Mouse (Mus musculus): Measurements from ENCODE around the gene Clec2d. TPM values are rescaled to one million over a fixed set of nuclear protein-coding genes. Genes with fewer than 3 reads are reported as not detected.

The Clec2d gene
- polyA plus RNA-seq, 1 experiment from 2014 or later: 2.3 TPM

GRCm38 (mm10) chr6:129202306-129202705, 21.9 kb downstream of the Clec2d start:
- WGBS (ENCODE audit: insufficient replicate concordance): 89% methylated on average over 1 of the region's 1 CpGs
- Histone ChIP-seq H3K9me3 (ENCODE audit: low read length) (0 out of 2 replicates have a peak, but pooled peaks cover 5% of the 10 kb centered on the region), H3K27ac (ENCODE audit: low read depth) (no peak overlapping the region), H3K4me1 (ENCODE audit: insufficient read depth) (no peaks in the 10 kb centered on the region), H3K27me3 (ENCODE audit: insufficient read depth, low read length) (no peaks in the 10 kb centered on the region), H3K4me2 (ENCODE audit: low read depth, low read length) (no peak overlapping the region), H3K4me3 (ENCODE audit: low read depth, low read length) (no peak overlapping the region), H3K36me3 (replicated peaks; ENCODE audit: insufficient read depth, low read length) (no peaks in the 10 kb centered on the region), H3K9ac (replicated peaks) (no peak overlapping the region)
- no peak for ATAC-seq
- TF ChIP-seq EP300 (IDR thresholded peaks at IDR 0.05; ENCODE audit: low read depth) (no peak), CTCF (IDR thresholded peaks at IDR 0.05; ENCODE audit: low read depth) (no peak)
- no peak for DNase-seq

- Histone ChIP-seq H3K9me3 (ENCODE audit: low read length) (0 out of 2 replicates have a peak, but pooled peaks cover 5% of the 10 kb centered on the region), H3K4me3 (ENCODE audit: low read depth, low read length) (no peak overlapping the region), H3K9ac (replicated peaks) (no peak overlapping the region), H3K4me1 (ENCODE audit: insufficient read depth) (no peaks in the 10 kb centered on the region), H3K4me2 (ENCODE audit: low read depth, low read length) (no peak overlapping the region), H3K27ac (ENCODE audit: low read depth) (no peak overlapping the region), H3K27me3 (ENCODE audit: insufficient read depth, low read length) (no peaks in the 10 kb centered on the region), H3K36me3 (replicated peaks; ENCODE audit: insufficient read depth, low read length) (no peaks in the 10 kb centered on the region)
- ATAC-seq (no peak), DNase-seq (no peak)
- 43% methylated on average over 1 of the region's 1 CpGs for WGBS (ENCODE audit: insufficient replicate concordance)
- TF ChIP-seq EP300 (IDR thresholded peaks at IDR 0.05; ENCODE audit: low read depth) (no peak), CTCF (IDR thresholded peaks at IDR 0.05; ENCODE audit: low read depth) (no peak)
These were observed 23.9 kb downstream of the Clec2d start for GRCm38 (mm10) chr6:129204342-129204741.

GRCm38 (mm10) chr6:129204838-129205237, 24.4 kb downstream of the Clec2d start:
- ATAC-seq (no peak), DNase-seq (no peak)
- Histone ChIP-seq H3K27ac (ENCODE audit: low read depth) (no peak overlapping the region), H3K4me1 (ENCODE audit: insufficient read depth) (no peaks in the 10 kb centered on the region), H3K4me2 (ENCODE audit: low read depth, low read length) (no peak overlapping the region), H3K36me3 (replicated peaks; ENCODE audit: insufficient read depth, low read length) (no peaks in the 10 kb centered on the region), H3K9me3 (ENCODE audit: low read length) (0 out of 2 replicates have a peak, but pooled peaks cover 5% of the 10 kb centered on the region), H3K4me3 (ENCODE audit: low read depth, low read length) (no peak overlapping the region), H3K27me3 (ENCODE audit: insufficient read depth, low read length) (no peaks in the 10 kb centered on the region), H3K9ac (replicated peaks) (no peak overlapping the region)
- no peak for TF ChIP-seq CTCF (IDR thresholded peaks at IDR 0.05; ENCODE audit: low read depth)
- no peak for TF ChIP-seq EP300 (IDR thresholded peaks at IDR 0.05; ENCODE audit: low read depth)
- 74% methylated on average over 3 of the region's 3 CpGs for WGBS (ENCODE audit: insufficient replicate concordance)

GRCm38 (mm10) chr6:129208891-129209519, 28.6 kb downstream of the Clec2d start:
- Histone ChIP-seq H3K9ac (replicated peaks) (no peak overlapping the region), H3K27ac (ENCODE audit: low read depth) (peak overlapping the region; percentile 26; the same call in 1 of the 2 replicates)

GRCm38 (mm10) chr6:129209785-129210446, 29.5 kb downstream of the Clec2d start:
- Histone ChIP-seq H3K4me1 (ENCODE audit: insufficient read depth) (peaks cover 20% of the 10 kb centered on the region), H3K27me3 (ENCODE audit: insufficient read depth, low read length) (no peaks in the 10 kb centered on the region), H3K4me2 (ENCODE audit: low read depth, low read length) (no peak overlapping the region), H3K36me3 (replicated peaks; ENCODE audit: insufficient read depth, low read length) (no peaks in the 10 kb centered on the region), H3K4me3 (ENCODE audit: low read depth, low read length) (no peak overlapping the region), H3K27ac (ENCODE audit: low read depth) (no peak overlapping the region), H3K9me3 (ENCODE audit: low read length) (no peaks in the 10 kb centered on the region; the same call in 1 of the 2 replicates), H3K9ac (replicated peaks) (no peak overlapping the region)
- ATAC-seq: no peak
- 72% methylated on average over 1 of the region's 1 CpGs for WGBS (ENCODE audit: insufficient replicate concordance)
- no peak for DNase-seq
- TF ChIP-seq CTCF (IDR thresholded peaks at IDR 0.05; ENCODE audit: low read depth) (no peak), EP300 (IDR thresholded peaks at IDR 0.05; ENCODE audit: low read depth) (no peak)

More at GRCm38 (mm10) chr6:129208891-129209519, 28.6 kb downstream of the Clec2d start:
- ATAC-seq (no peak), DNase-seq (no peak)
- no peaks in the 10 kb centered on the region for H3K27me3 ChIP-seq (ENCODE audit: insufficient read depth, low read length)
- no peak overlapping the region for H3K4me2 ChIP-seq (ENCODE audit: low read depth, low read length)
- H3K9me3 ChIP-seq (ENCODE audit: low read length): no peaks in the 10 kb centered on the region; the same call in 1 of the 2 replicates
- no peak overlapping the region for H3K4me3 ChIP-seq (ENCODE audit: low read depth, low read length)
- H3K4me1 ChIP-seq (ENCODE audit: insufficient read depth): peaks cover 12% of the 10 kb centered on the region
- WGBS (ENCODE audit: insufficient replicate concordance): 87% methylated on average over 5 of the region's 5 CpGs
- TF ChIP-seq CTCF (IDR thresholded peaks at IDR 0.05; ENCODE audit: low read depth) (no peak), EP300 (IDR thresholded peaks at IDR 0.05; ENCODE audit: low read depth) (no peak)
- H3K36me3 ChIP-seq (replicated peaks; ENCODE audit: insufficient read depth, low read length): no peaks in the 10 kb centered on the region

GRCm38 (mm10) chr6:129210447-129210790, 30.0 kb downstream of the Clec2d start:
- ATAC-seq (no peak), DNase-seq (no peak)
- no peak overlapping the region for H3K27ac ChIP-seq (ENCODE audit: low read depth)
- TF ChIP-seq EP300 (IDR thresholded peaks at IDR 0.05; ENCODE audit: low read depth) (no peak), CTCF (IDR thresholded peaks at IDR 0.05; ENCODE audit: low read depth) (no peak)
- H3K27me3 ChIP-seq (ENCODE audit: insufficient read depth, low read length): no peaks in the 10 kb centered on the region
- H3K4me3 ChIP-seq (ENCODE audit: low read depth, low read length): no peak overlapping the region
- no peak overlapping the region for H3K9ac ChIP-seq (replicated peaks)
- H3K9me3 ChIP-seq (ENCODE audit: low read length): no peaks in the 10 kb centered on the region; the same call in 1 of the 2 replicates
- no peak overlapping the region for H3K4me2 ChIP-seq (ENCODE audit: low read depth, low read length)
- no peaks in the 10 kb centered on the region for H3K36me3 ChIP-seq (replicated peaks; ENCODE audit: insufficient read depth, low read length)
- H3K4me1 ChIP-seq (ENCODE audit: insufficient read depth): peaks cover 24% of the 10 kb centered on the region
- WGBS (ENCODE audit: insufficient replicate concordance): 40% methylated on average over 4 of the region's 4 CpGs

All from liver, postnatal 0 days (tissue).